Mouse (Mus musculus): ENCODE data around the gene Tmem163.

DNA sequence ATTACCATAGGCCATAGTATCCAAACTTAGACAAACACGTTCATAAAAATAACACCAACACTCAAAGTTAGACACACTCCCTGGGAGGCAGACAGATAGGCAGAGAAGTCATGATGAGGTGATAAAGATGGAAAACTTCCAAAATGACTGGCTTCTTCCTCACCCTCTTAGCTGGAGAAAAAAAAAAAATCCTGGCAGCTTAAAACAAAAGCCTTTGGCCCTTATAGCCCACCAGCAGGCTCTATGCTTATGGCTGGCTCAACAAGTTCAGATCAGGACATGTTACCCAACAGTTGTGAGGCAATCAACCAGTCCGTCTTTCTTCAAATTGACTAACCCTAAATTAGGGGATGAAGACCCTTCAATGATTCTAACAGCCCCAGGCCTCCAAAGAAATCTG is 69.5 kb downstream of the Tmem163 start:
- no peak for TF ChIP-seq CTCF (IDR thresholded peaks at IDR 0.05; ENCODE audit: insufficient read depth, low read length)
- no peak for TF ChIP-seq POLR2A (IDR thresholded peaks at IDR 0.05; ENCODE audit: borderline replicate concordance, extremely low read depth, low read depth, low read length)
